Mouse (Mus musculus) neutrophil, adult 5-6 weeks (primary cell): ENCODE results near the gene Spink2. TPM values are rescaled to one million over a fixed set of nuclear protein-coding genes. Genes with fewer than 3 reads are reported as not detected.

Experiments used
- ATAC-seq: fragments of 151-379, 151-347 bp; 2 replicates; pipeline ENCODE4 v1.8.0; 2017; ENCODE audit warnings: mild to moderate bottlenecking, moderate TSS enrichment; ENCODE audit not compliant: insufficient number of reproducible peaks, poor library complexity, low FRiP score, severe bottlenecking; ENCODE audit errors: extremely low read depth
- total RNA-seq: library from RNA; stranded (forward); fragments of 200-1000 nt; gene quantifications from 2 replicates; pipeline ENCODE4 v1.2.3, GENCODE M21; 2017

The Spink2 gene
- total RNA-seq, 1 experiment from 2014 or later: not detected

GRCm38 (mm10) chr5:77162566-77162965 is 48.7 kb downstream of the Spink2 start:
- ATAC-seq: no peak

GRCm38 (mm10) chr5:77157777-77158540 is 53.3 kb downstream of the Spink2 start:
- no peak for ATAC-seq

- ATAC-seq: no peak
These were observed 54.3 kb downstream of the Spink2 start for GRCm38 (mm10) chr5:77156938-77157337.

GRCm38 (mm10) chr5:77155526-77155925 is 55.7 kb downstream of the Spink2 start:
- ATAC-seq: no peak

Other genes with a start within 250 kb of the Spink2 start
- 91.1 and 109 TPM in 2 replicates for gene Srp72, start 236.8 kb downstream of the Spink2 start, total RNA-seq
- 1.7 and 3.3 TPM in 2 replicates for gene Arl9, start 207.4 kb downstream of the Spink2 start, total RNA-seq
- not detected in 2 replicates for gene Thegl, start 195.4 kb downstream of the Spink2 start, total RNA-seq
- gene Hopx, start 96.3 kb downstream of the Spink2 start, total RNA-seq: 13.6 and 16.1 TPM in 2 replicates
- 62.9 and 70.3 TPM in 2 replicates for gene Rest, start 54.0 kb upstream of the Spink2 start, total RNA-seq
- 5.5 and 5.8 TPM in 2 replicates for gene Noa1, start 98.6 kb upstream of the Spink2 start, total RNA-seq
- 97.9 and 120 TPM in 2 replicates for gene Polr2b, start 98.7 kb upstream of the Spink2 start, total RNA-seq
- 0.47 TPM in 1 of 2 replicates, not detected in the other for gene Igfbp7, start 196.6 kb upstream of the Spink2 start, total RNA-seq